Mouse (Mus musculus) bone marrow, adult 2 months (tissue): ENCODE data around the gene Pitpnb. TPM values are rescaled to one million over a fixed set of nuclear protein-coding genes. Genes with fewer than 3 reads are reported as not detected.
A peak's percentile ranks its signal among the peaks of the same experiment; 100 is the strongest.

ENCODE experiments used
- H3K27ac ChIP-seq: fragments of 200-500 bp; 2 replicates; pipeline ENCODE4 v1.5.1; 2012; ENCODE audit warnings: low read depth, mild to moderate bottlenecking, control low read depth, inconsistent platforms, low read length; ENCODE audit not compliant: control insufficient read depth, poor library complexity, insufficient read depth
- H3K4me1 ChIP-seq: fragments of 200-500 bp; 2 replicates; pipeline ENCODE4 v1.6.1; 2011; ENCODE audit warnings: low read length; ENCODE audit not compliant: control insufficient read depth, insufficient read depth
- H3K4me3 ChIP-seq: fragments of 200-500 bp; replicated peaks from 2 replicates; pipeline ENCODE3; 2011; ENCODE audit warnings: mild to moderate bottlenecking, low read depth, low read length, control low read depth; ENCODE audit not compliant: control insufficient read depth
- CTCF ChIP-seq: fragments of 200-500 bp; IDR thresholded peaks from 2 replicates; pipeline ENCODE4 v1.5.1; 2011; ENCODE audit warnings: low read length, control low read depth; ENCODE audit not compliant: control insufficient read depth, insufficient read depth
- POLR2A ChIP-seq: fragments of 200-500 bp; IDR thresholded peaks from 2 replicates; pipeline ENCODE4 v1.6.1; 2011; ENCODE audit warnings: low read depth, mild to moderate bottlenecking, control low read depth, low read length, borderline replicate concordance; ENCODE audit not compliant: control insufficient read depth
- WGBS: fragments of 180-500 bp; shearing (Covaris S2); methylation state at CpG from one replicate; pipeline ENCODE4 v1.1.7; 2018; 5-methylcytosine and 5-hydroxymethylcytosine counted together
- polyA plus RNA-seq: library from polyadenylated mRNA; stranded (reverse); fragments of >200 nt; gene quantifications from 2 replicates; pipeline ENCODE4 v1.2.4, GENCODE M21; 2011; ENCODE audit warnings: low replicate concordance; ENCODE audit not compliant: missing spikeins, insufficient read depth, insufficient read length

The Pitpnb gene
- polyA plus RNA-seq, 1 experiment, result 25.5 TPM

DNA sequence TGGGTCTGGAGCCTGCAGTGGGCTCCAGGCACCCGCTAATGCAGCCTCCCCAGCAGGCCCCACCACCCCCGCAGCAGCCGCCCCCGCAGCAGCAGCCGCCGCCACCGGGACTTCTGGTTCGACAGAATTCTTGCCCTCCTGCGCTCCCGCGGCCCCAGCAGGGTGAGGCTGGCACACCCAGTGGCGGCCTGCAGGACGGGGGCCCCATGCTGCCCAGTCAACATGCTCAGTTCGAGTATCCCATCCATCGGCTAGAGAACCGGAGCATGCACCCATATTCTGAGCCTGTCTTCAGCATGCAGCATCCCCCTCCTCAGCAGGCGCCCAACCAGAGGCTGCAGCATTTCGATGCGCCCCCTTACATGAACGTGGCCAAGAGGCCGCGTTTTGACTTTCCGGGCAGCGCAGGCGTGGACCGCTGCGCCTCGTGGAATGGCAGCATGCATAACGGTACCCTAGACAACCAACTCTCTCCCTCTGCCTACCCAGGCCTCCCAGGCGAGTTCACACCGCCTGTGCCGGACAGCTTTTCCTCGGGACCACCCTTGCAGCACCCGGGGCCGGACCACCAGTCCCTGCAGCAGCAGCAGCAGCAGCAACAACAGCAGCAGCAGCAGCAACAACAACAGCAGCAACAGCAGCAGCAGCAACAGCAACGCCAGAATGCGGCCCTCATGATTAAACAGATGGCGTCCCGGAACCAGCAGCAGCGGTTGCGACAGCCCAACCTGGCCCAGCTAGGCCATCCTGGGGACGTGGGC lies 88.7 kb downstream of the Pitpnb start:
- no peaks in the 10 kb centered on the region; the same call in 1 of the 2 replicates for H3K4me1 ChIP-seq
- H3K4me3 ChIP-seq, result no peak overlapping the region
- no peak for TF ChIP-seq CTCF
- TF ChIP-seq POLR2A, result peak; percentile 0; the same call in 1 of the 2 replicates
- 73% methylated on average over 42 of the region's 42 CpGs for WGBS
- no peak overlapping the region; the same call in 1 of the 2 replicates for H3K27ac ChIP-seq

DNA sequence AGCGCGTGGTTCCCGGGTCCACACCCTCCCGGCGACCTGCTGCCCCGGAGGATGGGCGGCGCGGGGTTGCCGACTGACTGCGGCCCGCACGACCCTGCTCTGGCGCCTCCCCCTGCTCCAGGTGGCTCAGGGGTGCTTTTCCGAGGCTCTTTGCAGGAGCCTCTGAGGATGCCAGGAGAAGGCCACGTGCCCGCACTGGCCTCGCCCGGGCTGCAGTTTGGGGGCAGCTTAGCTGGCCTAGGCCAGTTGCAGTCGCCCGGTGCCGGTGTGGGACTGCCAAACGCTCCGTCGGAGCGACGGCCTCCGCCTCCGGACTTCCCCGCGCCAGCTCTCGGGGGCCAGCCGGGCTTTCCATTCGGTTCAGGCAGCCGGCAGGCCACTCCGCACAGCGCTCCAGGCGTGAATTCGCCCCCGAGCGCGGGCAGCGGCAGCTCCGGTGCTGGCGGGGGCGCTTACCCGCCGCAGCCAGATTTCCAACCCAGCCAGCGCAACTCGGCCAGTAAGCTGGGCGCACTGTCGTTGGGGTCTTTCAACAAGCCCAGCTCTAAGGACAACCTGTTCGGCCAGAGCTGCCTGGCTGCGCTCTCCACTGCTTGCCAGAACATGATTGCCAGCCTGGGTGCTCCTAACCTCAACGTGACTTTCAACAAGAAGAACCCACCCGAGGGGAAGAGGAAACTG lies 89.6 kb downstream of the Pitpnb start:
- WGBS, result 33% methylated on average over 56 of the region's 56 CpGs
- Histone ChIP-seq H3K4me1 (no peaks in the 10 kb centered on the region), H3K27ac (no peak overlapping the region; the same call in 1 of the 2 replicates), H3K4me3 (no peak overlapping the region)
- no peak for TF ChIP-seq POLR2A
- TF ChIP-seq CTCF, result no peak

DNA sequence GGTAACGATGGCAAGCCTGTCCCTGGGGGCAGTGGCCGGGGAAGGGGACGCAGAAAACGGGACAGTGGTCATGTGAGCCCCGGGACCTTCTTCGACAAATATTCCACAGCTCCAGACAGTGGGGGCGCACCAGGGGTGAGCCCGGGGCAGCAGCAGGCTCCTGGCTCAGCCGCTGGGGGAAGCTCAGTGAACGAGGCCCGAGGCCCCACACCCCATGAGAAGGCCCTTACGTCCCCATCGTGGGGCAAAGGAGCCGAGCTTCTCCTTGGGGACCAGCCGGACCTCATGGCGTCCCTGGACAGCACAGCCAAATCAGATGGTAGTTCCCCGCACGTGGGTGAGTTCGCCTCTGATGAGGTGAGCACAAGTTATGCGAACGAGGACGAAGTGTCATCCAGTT lies 90.3 kb downstream of the Pitpnb start:
- Histone ChIP-seq H3K4me3 (no peak overlapping the region), H3K27ac (no peak overlapping the region), H3K4me1 (no peaks in the 10 kb centered on the region)
- WGBS, result 79% methylated on average over 22 of the region's 22 CpGs
- TF ChIP-seq CTCF (no peak), POLR2A (no peak)

DNA sequence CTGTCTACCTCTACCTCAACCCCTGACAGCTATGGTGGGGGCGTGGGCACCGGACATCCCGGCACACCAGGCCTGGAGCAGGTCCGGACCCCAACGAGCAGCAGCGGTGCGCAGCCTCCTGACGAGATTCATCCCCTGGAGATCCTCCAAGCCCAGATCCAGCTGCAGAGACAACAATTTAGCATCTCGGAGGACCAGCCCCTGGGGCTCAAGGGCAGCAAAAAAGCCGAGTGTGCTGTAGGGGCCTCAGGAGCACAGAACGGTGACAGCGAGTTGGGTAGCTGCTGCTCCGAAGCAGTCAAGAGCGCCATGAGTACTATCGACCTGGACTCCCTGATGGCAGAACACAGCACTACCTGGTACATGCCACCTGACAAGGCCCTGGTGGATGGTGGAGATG lies 90.9 kb downstream of the Pitpnb start:
- no peak overlapping the region for H3K4me3 ChIP-seq
- H3K4me1 ChIP-seq, result no peaks in the 10 kb centered on the region
- 88% methylated on average over 15 of the region's 15 CpGs for WGBS
- H3K27ac ChIP-seq, result no peak overlapping the region
- TF ChIP-seq POLR2A (no peak), CTCF (no peak)

DNA sequence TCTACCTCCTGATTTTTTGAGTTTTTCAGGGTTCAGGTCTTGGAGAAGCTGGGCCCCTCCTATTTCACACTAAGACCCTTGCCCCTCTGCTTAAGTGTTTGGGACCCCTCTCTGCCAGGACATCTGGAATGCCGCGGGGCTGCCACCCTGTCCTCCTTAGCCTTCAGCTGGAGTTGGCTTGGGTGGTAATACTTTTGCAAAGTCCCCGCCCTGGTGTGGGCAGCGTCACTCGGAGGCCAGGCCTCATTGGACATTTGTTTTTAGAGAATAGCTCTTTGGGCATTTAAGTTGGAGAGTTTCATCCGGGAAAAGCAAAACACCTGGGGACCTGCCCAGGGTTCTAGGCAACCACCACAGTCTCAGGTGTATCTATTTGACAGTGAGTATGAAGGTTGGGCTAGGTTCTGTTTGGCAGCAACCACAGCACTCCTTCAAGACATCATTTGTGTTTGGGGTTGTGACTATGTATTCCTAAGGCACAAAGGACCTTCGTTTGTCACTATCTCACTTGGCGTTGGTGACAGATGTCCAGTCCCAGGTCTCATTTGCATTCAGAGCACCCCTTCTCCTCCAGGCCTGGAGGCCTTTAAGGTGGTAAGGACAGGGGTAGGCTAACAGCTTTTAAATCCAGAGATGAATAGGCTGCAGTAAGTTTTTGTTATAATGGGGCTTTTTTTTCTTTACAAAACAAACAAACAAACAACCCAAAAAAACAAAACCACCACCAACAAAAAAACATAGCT lies 91.7 kb downstream of the Pitpnb start:
- 80% methylated on average over 8 of the region's 8 CpGs for WGBS
- Histone ChIP-seq H3K4me3 (no peak overlapping the region), H3K27ac (no peak overlapping the region), H3K4me1 (no peaks in the 10 kb centered on the region)
- TF ChIP-seq CTCF (no peak), POLR2A (no peak)

DNA sequence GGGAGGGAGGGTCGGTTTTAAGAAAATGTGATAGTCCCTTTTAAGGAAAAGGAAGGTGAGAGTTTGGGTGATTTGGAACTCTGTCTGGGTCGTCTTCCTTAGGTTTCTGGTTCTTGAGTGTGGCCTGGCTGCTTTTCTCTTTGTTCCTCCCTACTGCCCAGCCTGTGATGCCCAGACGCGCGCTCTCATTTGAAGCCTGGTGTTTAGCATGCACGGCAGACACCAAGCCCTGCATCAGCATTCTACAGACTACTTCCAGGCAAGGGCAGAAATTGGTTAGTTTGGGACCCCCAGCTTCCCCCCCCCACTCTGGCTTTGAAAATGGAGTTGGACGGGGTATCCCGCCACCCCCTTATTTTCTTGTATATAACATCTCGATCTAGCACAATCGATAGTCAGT lies 92.4 kb downstream of the Pitpnb start:
- TF ChIP-seq POLR2A, result no peak
- no peak for TF ChIP-seq CTCF
- 82% methylated on average over 10 of the region's 10 CpGs for WGBS
- H3K27ac ChIP-seq, result no peak overlapping the region
- H3K4me3 ChIP-seq, result no peak overlapping the region
- no peaks in the 10 kb centered on the region for H3K4me1 ChIP-seq

DNA sequence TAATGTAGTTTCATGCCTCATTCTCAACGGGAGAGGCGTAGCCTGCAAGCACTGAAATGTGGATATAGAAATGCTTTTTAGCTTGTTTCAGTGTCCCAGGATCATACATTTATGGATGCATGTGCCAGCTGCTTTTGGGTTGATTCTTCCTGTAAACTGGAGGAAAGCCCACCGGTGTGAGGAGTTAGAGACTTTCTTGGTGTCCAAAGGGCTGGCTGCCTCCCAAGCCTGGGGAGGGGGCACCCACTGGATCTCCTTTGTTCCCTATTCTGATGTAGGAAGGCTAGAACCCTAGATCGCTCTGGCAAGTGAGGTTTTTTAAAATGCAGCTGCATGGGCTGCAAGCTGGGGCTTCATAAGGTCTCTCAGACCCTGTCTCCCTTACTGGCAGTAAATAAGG lies 93.1 kb downstream of the Pitpnb start:
- Histone ChIP-seq H3K27ac (no peak overlapping the region), H3K4me1 (no peaks in the 10 kb centered on the region), H3K4me3 (no peak overlapping the region)
- TF ChIP-seq CTCF, result no peak
- TF ChIP-seq POLR2A, result no peak
- 81% methylated on average over 4 of the region's 4 CpGs for WGBS

DNA sequence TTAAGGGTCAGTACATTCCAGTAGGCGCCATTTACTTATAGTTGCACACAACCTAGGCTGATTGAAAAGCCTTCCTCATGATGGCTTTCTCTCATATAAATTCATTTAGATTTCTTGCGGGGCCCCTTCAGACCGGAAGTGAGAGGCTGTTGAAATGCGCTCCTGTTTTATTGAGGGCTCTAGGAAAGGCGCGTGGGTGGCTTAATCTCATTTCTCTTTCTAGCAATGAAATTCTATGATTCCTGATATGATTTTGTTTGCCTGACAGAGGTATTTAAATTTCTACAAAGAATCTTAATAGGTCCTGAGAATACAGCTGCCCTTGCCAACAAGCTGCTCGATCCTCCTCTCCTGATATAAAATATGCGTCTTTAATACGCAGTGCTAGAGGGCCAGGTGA lies 95.2 kb downstream of the Pitpnb start:
- H3K4me1 ChIP-seq, result no peaks in the 10 kb centered on the region
- no peak for TF ChIP-seq POLR2A
- TF ChIP-seq CTCF, result no peak
- no peak overlapping the region for H3K27ac ChIP-seq
- WGBS, result 69% methylated on average over 9 of the region's 9 CpGs
- no peak overlapping the region for H3K4me3 ChIP-seq
